Mouse (Mus musculus): Measurements from ENCODE around the gene Tnfrsf1a. TPM values are rescaled to one million over a fixed set of nuclear protein-coding genes. Genes with fewer than 3 reads are reported as not detected.

Tnfrsf1a gene
- polyA plus RNA-seq, 1 experiment: 126 TPM

DNA sequence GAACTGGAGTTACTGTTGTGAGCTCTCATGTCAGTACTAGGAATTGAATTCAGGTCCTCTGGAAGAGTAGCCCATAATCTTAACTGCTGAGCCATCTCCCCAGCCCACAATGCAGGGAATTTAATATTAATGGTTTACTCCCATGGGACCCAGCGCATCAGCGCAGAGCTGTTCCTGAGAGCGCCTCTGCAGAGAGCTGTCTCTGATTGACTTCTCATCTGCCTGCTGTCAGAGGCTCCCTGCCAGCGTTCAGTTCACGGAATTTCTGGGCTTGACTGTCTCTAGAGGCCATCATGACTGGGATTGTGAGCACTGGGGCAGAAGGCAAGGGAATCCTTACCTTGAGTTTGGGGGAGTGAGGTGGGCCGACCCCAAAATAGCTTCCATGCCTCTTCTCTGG lies 27.9 kb downstream of the Tnfrsf1a start:
- TF ChIP-seq POLR2A (IDR thresholded peaks at IDR 0.05; ENCODE audit: low read depth, low read length): no peak
- no peak for TF ChIP-seq CTCF (IDR thresholded peaks at IDR 0.05; ENCODE audit: borderline replicate concordance, insufficient read depth, low read length)
- Histone ChIP-seq H3K4me3 (ENCODE audit: insufficient read depth, low read length) (no peak overlapping the region), H3K27ac (ENCODE audit: insufficient read depth, low read length) (no peak overlapping the region), H3K4me1 (ENCODE audit: control insufficient read depth, insufficient read depth, low read length) (peaks cover 5% of the 10 kb centered on the region)

DNA sequence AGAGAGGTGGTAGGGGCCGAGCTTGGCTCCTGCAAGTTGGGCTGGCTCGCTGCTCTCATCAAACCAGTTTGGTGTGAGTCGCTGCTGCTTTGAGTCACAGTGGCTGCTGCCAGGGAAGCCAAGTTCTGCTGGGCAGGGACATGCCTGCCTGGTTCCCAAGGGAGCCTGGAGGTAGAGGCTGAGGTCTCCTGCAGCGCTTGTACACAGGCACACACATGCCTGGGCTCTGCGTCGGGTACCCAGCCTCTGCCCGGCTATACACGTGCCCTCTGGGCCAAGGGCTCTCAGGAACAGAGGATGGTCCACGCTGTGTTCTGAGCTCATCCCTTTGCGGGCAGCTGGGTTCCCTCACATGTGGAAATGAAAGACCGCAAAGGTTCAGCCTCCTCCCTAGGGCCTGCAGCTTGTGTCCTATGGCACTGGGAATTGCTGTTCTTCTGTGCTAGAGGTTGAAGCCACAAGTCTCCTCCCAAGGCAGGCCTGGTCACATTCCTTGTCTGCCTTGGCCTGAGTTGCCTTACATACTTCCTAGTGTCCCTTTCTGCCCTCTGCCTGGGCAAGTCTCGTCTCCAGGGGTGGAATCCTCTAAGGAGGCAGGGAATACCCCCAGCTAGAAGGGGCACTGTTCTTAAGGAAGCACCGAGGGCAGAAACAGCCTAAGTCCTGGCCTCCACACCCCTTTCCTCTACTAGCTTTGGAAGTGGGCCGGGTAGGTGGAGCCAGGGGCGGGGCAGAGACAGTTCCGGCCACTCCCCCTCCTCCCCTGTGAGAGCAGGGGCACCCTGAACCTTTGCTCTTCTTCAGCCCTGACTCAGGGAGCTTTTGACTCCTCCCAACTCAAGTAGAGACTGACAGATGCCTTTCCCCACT lies 28.7 kb downstream of the Tnfrsf1a start:
- H3K4me3 ChIP-seq (ENCODE audit: insufficient read depth, low read length): no peak overlapping the region
- peaks cover 5% of the 10 kb centered on the region for H3K4me1 ChIP-seq (ENCODE audit: control insufficient read depth, insufficient read depth, low read length)
- TF ChIP-seq POLR2A (IDR thresholded peaks at IDR 0.05; ENCODE audit: low read depth, low read length): peak; percentile 26; the same call in 1 of the 2 replicates
- TF ChIP-seq CTCF (IDR thresholded peaks at IDR 0.05; ENCODE audit: borderline replicate concordance, insufficient read depth, low read length): no peak
- peak overlapping the region; percentile 17 for H3K27ac ChIP-seq (ENCODE audit: insufficient read depth, low read length)

DNA sequence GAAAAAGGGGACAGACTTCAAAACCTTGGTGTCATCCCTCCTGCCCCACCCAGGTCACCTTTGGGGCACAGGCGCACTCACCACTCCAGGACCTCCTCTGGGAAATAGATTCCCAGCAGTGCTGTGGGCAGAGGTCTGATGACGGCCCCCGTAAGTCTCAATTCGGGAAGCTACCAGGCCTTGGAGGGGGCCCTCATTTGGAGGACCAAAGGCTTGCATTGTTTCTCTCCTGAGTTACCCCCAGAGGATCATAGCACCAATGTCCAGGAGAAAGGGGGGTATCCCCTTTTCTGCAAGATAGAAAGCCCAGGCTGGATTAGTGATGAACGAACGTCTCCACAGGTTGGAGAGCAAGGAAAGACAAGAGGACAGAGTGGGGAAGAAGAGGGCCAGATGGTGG lies 29.5 kb downstream of the Tnfrsf1a start:
- Histone ChIP-seq H3K4me3 (ENCODE audit: insufficient read depth, low read length) (no peak overlapping the region), H3K4me1 (ENCODE audit: control insufficient read depth, insufficient read depth, low read length) (peaks cover 5% of the 10 kb centered on the region), H3K27ac (ENCODE audit: insufficient read depth, low read length) (no peak overlapping the region)
- TF ChIP-seq CTCF (IDR thresholded peaks at IDR 0.05; ENCODE audit: borderline replicate concordance, insufficient read depth, low read length) (no peak), POLR2A (IDR thresholded peaks at IDR 0.05; ENCODE audit: low read depth, low read length) (no peak)

DNA sequence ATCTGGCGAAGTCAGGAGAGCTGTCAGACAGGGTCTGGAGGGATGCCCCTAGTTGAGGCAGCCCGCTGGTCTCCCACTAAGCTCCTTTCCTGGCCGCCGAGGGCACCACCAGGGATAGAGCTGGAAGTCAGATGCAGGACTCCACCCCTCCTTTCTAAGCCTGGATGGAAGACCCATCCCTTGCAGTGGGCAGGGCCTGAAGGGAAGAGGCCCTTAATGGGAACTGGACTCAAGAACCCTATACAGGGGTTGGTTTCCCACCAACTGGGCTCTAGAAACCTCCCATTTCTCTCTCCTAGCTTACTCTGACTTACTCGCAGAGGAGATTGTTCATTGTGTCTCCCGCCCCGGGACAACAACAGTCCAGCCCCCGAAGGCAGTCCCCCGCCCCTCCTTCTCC lies 30.6 kb downstream of the Tnfrsf1a start:
- Histone ChIP-seq H3K27ac (ENCODE audit: insufficient read depth, low read length) (no peak overlapping the region), H3K4me3 (ENCODE audit: insufficient read depth, low read length) (no peak overlapping the region)
- TF ChIP-seq CTCF (IDR thresholded peaks at IDR 0.05; ENCODE audit: borderline replicate concordance, insufficient read depth, low read length): no peak
- no peak for TF ChIP-seq POLR2A (IDR thresholded peaks at IDR 0.05; ENCODE audit: low read depth, low read length)

DNA sequence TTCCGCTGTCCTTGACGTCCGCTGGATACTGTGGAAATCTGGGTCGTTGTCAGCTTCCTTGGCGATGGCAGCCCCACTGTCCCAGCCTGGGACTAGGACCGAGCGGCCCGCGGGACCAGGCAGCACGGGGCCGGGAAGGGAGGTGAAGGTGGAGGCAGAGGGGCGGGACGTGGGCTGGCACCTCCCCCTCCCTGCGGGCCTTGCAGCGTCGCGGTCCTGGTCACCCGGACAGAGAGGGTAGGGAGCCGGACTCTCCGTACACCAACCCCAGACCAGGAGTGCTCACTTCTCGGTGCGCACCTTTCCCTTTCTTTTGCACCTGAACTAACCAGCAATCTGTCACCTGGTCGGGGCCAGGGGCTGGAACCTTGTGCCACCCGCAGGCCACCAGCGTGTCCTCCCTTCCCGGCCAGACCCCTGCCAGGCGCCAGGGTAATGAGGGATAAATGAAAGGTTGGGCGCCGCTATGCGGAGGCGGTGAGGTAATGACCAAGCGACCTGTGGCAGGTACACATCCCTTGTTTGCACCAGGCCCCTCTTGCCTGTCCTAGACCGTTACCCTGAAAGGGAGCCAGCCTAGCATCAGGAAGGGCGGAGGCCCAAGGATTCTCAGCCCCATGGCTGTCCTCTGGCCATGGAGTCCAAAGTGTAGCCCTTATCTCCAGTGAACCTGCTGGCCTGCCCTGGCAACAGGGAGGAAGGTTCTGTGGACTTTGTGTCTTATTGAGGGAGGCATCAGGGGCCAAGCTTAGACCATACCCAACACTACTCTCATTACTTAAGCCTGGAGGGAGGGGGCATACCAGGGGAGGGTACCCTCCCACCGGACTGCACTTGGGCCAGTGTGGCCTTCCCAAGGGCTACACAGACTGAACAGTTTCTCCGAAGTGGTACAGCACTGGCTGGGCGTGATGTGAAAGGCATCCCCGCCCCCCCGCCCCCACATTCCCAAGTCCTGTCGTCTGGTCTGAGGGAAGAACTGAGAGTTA lies 31.5 kb downstream of the Tnfrsf1a start, which contains the start of gene Plekhg6:
TSS of gene Plekhg6 (minus strand) at position 422 of the 989 bp plus-strand sequence.
- TF ChIP-seq POLR2A (IDR thresholded peaks at IDR 0.05; ENCODE audit: low read depth, low read length) (no peak), CTCF (IDR thresholded peaks at IDR 0.05; ENCODE audit: borderline replicate concordance, insufficient read depth, low read length) (no peak)
- Histone ChIP-seq H3K4me1 (ENCODE audit: control insufficient read depth, insufficient read depth, low read length) (peaks cover 5% of the 10 kb centered on the region), H3K4me3 (ENCODE audit: insufficient read depth, low read length) (no peak within 1 kb of the TSS), H3K27ac (ENCODE audit: insufficient read depth, low read length) (no peak within 1 kb of the TSS)

More for the DNA sequence above, 30.6 kb downstream of the Tnfrsf1a start:
- peaks cover 5% of the 10 kb centered on the region for H3K4me1 ChIP-seq (ENCODE audit: control insufficient read depth, insufficient read depth, low read length)

DNA sequence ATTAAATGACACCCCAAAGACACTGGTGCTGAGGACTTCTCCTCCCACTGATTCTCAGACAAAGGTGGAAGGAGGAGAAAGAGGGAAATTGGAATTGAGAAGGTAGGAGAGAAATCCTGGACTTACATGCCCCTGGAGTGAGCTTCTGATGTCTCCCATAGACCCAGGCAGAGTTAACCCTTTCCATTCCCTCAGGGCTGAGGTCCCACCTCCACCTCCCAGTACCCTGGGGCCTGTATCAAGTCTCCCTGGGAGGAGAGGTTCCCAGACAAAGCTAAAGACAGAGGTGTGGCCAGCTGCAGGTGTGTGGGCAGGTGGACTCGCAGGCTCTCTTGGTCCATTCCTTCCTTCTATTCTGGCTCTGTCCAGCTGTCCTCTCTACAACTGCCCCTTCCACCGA lies 32.9 kb downstream of the Tnfrsf1a start:
- Histone ChIP-seq H3K4me3 (ENCODE audit: insufficient read depth, low read length) (no peak overlapping the region), H3K27ac (ENCODE audit: insufficient read depth, low read length) (no peak overlapping the region), H3K4me1 (ENCODE audit: control insufficient read depth, insufficient read depth, low read length) (peaks cover 5% of the 10 kb centered on the region)
- no peak for TF ChIP-seq POLR2A (IDR thresholded peaks at IDR 0.05; ENCODE audit: low read depth, low read length)
- no peak for TF ChIP-seq CTCF (IDR thresholded peaks at IDR 0.05; ENCODE audit: borderline replicate concordance, insufficient read depth, low read length)

DNA sequence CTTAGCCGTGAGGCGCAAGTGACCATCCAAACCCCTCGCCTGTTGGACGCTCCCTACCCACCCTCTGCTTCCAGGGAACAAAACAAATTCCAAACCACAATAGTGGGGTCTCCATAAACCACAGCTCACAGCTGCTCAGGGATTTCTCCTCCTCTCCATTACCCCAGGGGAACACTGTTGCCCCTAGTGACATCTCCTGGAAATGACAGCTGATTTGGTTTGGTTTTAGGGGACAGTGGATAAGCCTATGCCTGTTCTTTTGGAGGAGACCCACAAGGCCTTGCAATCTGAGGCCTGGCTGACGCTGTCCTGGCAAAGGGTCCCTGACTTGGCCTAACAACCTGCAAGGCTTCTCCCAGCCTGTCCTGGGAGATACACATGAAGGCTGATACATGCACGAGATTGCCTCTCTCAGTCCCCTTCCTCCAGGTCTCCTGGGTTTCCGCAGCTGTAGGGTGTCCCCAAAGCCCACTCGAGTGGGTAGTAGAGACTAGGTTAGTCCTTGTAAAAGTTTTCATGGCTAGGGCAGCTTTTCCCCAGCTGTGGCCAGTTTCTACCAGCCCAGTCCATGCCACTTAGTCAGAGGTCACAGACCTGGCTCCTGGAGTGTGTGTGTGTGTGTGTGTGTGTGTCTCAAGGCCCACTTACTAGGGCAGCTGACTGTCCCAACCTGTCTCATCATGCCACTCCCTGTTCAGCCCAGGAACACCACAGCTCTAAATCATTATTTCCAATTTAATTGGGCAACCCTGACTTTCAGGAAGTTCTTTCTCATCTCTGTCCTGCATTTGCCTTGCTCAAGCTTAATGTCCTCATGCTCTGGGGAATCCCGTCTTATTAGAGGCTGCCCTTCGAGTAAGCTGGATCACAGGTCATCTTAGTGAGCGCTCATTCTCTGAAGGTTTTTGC lies 36.2 kb downstream of the Tnfrsf1a start:
- no peaks in the 10 kb centered on the region for H3K4me1 ChIP-seq (ENCODE audit: control insufficient read depth, insufficient read depth, low read length)
- no peak overlapping the region for H3K27ac ChIP-seq (ENCODE audit: insufficient read depth, low read length)
- H3K4me3 ChIP-seq (ENCODE audit: insufficient read depth, low read length): no peak overlapping the region

DNA sequence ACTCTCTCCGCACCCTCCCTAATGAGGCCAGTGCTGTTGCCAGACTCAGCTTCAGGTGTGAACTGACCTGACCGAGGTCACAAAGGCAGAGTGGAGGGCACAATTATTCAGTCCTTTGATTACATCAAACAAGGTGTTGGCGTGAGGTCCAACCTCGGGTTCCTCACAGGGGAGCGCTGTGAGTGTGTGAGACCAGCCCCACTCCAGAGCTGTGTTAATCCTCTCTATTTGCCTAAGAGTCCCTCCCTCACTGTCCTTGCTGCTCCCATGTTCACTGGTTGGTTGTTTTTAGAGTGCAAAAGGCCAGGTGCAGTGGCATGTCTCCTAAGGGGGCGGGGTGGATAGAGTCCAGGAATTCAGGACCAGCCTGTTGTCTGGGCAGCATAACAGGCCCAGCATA lies 36.9 kb downstream of the Tnfrsf1a start:
- Histone ChIP-seq H3K27ac (ENCODE audit: insufficient read depth, low read length) (no peak overlapping the region), H3K4me3 (ENCODE audit: insufficient read depth, low read length) (no peak overlapping the region), H3K4me1 (ENCODE audit: control insufficient read depth, insufficient read depth, low read length) (no peaks in the 10 kb centered on the region)
- TF ChIP-seq POLR2A (IDR thresholded peaks at IDR 0.05; ENCODE audit: low read depth, low read length) (no peak), CTCF (IDR thresholded peaks at IDR 0.05; ENCODE audit: borderline replicate concordance, insufficient read depth, low read length) (no peak)

More for the DNA sequence above, 36.2 kb downstream of the Tnfrsf1a start:
- TF ChIP-seq POLR2A (IDR thresholded peaks at IDR 0.05; ENCODE audit: low read depth, low read length): no peak
- no peak for TF ChIP-seq CTCF (IDR thresholded peaks at IDR 0.05; ENCODE audit: borderline replicate concordance, insufficient read depth, low read length)

DNA sequence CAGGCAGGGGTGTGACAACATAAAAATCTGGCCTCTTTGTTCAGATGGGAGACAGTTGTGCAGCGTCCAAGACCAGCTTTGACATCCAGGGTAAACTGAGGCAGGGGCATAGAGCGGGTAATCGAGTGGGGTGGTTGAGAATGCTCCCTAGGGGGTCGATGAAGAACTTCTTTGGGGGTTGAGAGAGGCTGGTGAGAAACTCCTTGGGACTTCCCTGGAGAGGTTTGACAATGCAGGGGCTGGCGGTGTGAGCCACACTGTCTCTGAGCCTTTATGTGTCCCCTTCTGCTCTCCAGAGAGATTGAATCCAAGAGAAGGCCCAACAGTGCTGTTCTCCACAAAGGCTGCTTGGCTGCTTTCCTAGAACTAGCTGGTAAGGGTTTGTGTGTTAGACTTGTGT lies 40.7 kb downstream of the Tnfrsf1a start:
- Histone ChIP-seq H3K27ac (ENCODE audit: insufficient read depth, low read length) (no peak overlapping the region), H3K4me1 (ENCODE audit: control insufficient read depth, insufficient read depth, low read length) (no peaks in the 10 kb centered on the region), H3K4me3 (ENCODE audit: insufficient read depth, low read length) (no peak overlapping the region)
- TF ChIP-seq CTCF (IDR thresholded peaks at IDR 0.05; ENCODE audit: borderline replicate concordance, insufficient read depth, low read length): no peak
- TF ChIP-seq POLR2A (IDR thresholded peaks at IDR 0.05; ENCODE audit: low read depth, low read length): no peak

Measured in embryonic fibroblast, embryonic 13.5 days (primary cell).